Mouse (Mus musculus) MEL (cell line): ENCODE measurements around the gene Sprr2a1. TPM values are rescaled to one million over a fixed set of nuclear protein-coding genes. Genes with fewer than 3 reads are reported as not detected.
"Not testable (repeated sequence)": the region's sequence is repeated elsewhere in the genome, so short reads cannot be mapped to it uniquely, and the experiment has no call there.

Experiments used
- DNase-seq: peaks from one replicate; pipeline ENCODE4 v3.0.0; 2011; ENCODE audit warnings: low read depth, low spot score
- H3K27ac ChIP-seq: 2 replicates; pipeline ENCODE4 v1.5.1; 2012; ENCODE audit warnings: low read depth, mild to moderate bottlenecking, control low read depth, low read length, moderate library complexity; ENCODE audit not compliant: control insufficient read depth
- H3K27me3 ChIP-seq, 2 experiments: fragments of 150-350 bp in 1 of 2; sonication (generic) in 1 of 2; 2 replicates each; pipeline ENCODE4 v1.6.1; 2012; ENCODE audit warnings: low read length in 2 of 2, mild to moderate bottlenecking in 2 of 2, improper control_type of control experiment in 1 of 2, moderate library complexity in 1 of 2; ENCODE audit not compliant: insufficient read depth in 2 of 2, control insufficient read depth in 1 of 2
- H3K36me3 ChIP-seq, 2 experiments: 2 replicates each; pipeline ENCODE4 v1.6.1; 2012 to 2014; ENCODE audit warnings: low read length in 2 of 2, improper control_type of control experiment in 1 of 2, inconsistent platforms in 1 of 2, mild to moderate bottlenecking in 1 of 2; ENCODE audit not compliant: insufficient read depth in 2 of 2, control insufficient read depth in 1 of 2
- H3K4me1 ChIP-seq, 2 experiments: fragments of 150-350 bp in 1 of 2; sonication (generic) in 1 of 2; 2 replicates each; pipeline ENCODE4 v1.6.1; 2012; ENCODE audit warnings: low read length in 2 of 2, improper control_type of control experiment in 1 of 2, mild to moderate bottlenecking in 1 of 2; ENCODE audit not compliant: insufficient read depth in 2 of 2, control insufficient read depth in 1 of 2
- H3K4me3 ChIP-seq, 2 experiments: fragments of 150-350 bp in 1 of 2; sonication (generic) in 1 of 2; 2 replicates each; pipeline ENCODE4 v1.5.1; 2012; ENCODE audit warnings: low read depth in 2 of 2, low read length in 2 of 2, mild to moderate bottlenecking in 2 of 2, moderate library complexity in 2 of 2, control low read depth in 1 of 2, improper control_type of control experiment in 1 of 2; ENCODE audit not compliant: control insufficient read depth in 1 of 2, insufficient read depth in 1 of 2
- H3K79me2 ChIP-seq: 2 replicates; pipeline ENCODE4 v1.6.1; 2012; ENCODE audit warnings: mild to moderate bottlenecking, low read length, moderate library complexity; ENCODE audit not compliant: control insufficient read depth, poor library complexity, insufficient read depth
- H3K9ac ChIP-seq: 2 replicates; pipeline ENCODE4 v1.6.1; 2012; ENCODE audit warnings: low read depth, mild to moderate bottlenecking, control low read depth, low read length, moderate library complexity; ENCODE audit not compliant: control insufficient read depth, poor library complexity, severe bottlenecking
- H3K9me3 ChIP-seq: fragments of 150-350 bp; sonication (generic); replicated peaks from 2 replicates; pipeline ENCODE4 v1.6.1; 2012; ENCODE audit warnings: mild to moderate bottlenecking, low read length, improper control_type of control experiment, moderate library complexity; ENCODE audit not compliant: insufficient read depth
- CHD1 ChIP-seq: IDR thresholded peaks from 2 replicates; pipeline ENCODE4 v1.6.1; 2012; ENCODE audit warnings: low read depth, mild to moderate bottlenecking, inconsistent platforms, low read length, improper control_type of control experiment
- CHD2 ChIP-seq: IDR thresholded peaks from 2 replicates; pipeline ENCODE4 v1.6.1; 2011; ENCODE audit warnings: low read length, improper control_type of control experiment
- ELF1 ChIP-seq: IDR thresholded peaks from 2 replicates; pipeline ENCODE4 v1.6.1; 2014; ENCODE audit warnings: low read depth, mild to moderate bottlenecking, inconsistent platforms, low read length, improper control_type of control experiment, moderate library complexity
- GATA1 ChIP-seq: IDR thresholded peaks from 2 replicates; pipeline ENCODE4 v1.6.1; 2011; ENCODE audit warnings: low read depth, low read length, improper control_type of control experiment
- MAZ ChIP-seq: IDR thresholded peaks from 2 replicates; pipeline ENCODE4 v1.6.1; 2012; ENCODE audit warnings: low read depth, mild to moderate bottlenecking, inconsistent platforms, low read length, improper control_type of control experiment
- MYB ChIP-seq: IDR thresholded peaks from 2 replicates; pipeline ENCODE4 v1.6.1; 2011; ENCODE audit warnings: mild to moderate bottlenecking, low read depth, low read length, improper control_type of control experiment
- MYC ChIP-seq: IDR thresholded peaks from 2 replicates; pipeline ENCODE4 v1.6.1; 2011; ENCODE audit warnings: low read depth, mild to moderate bottlenecking, low read length, improper control_type of control experiment, moderate library complexity
- POLR2AphosphoS5 ChIP-seq: IDR thresholded peaks from 2 replicates; pipeline ENCODE4 v1.6.1; 2012; ENCODE audit warnings: low read depth, borderline replicate concordance, mild to moderate bottlenecking, inconsistent platforms, low read length, moderate library complexity, mixed read lengths
- RAD21 ChIP-seq: IDR thresholded peaks from 2 replicates; pipeline ENCODE4 v1.6.1; 2011; ENCODE audit warnings: mild to moderate bottlenecking, low read depth, low read length, improper control_type of control experiment
- SIN3A ChIP-seq: IDR thresholded peaks from 2 replicates; pipeline ENCODE4 v1.6.1; 2012; ENCODE audit warnings: low read length, improper control_type of control experiment, inconsistent platforms
- USF2 ChIP-seq, 2 experiments: IDR thresholded peaks; 2 replicates each; pipeline ENCODE4 v1.6.1; 2011 to 2012; ENCODE audit warnings: improper control_type of control experiment in 2 of 2, low read length in 2 of 2, borderline replicate concordance in 1 of 2, inconsistent platforms in 1 of 2, low read depth in 1 of 2, mild to moderate bottlenecking in 1 of 2; ENCODE audit not compliant: insufficient read depth in 1 of 2
- ZKSCAN1 ChIP-seq: IDR thresholded peaks from 2 replicates; pipeline ENCODE4 v1.6.1; 2012; ENCODE audit warnings: low read depth, mild to moderate bottlenecking, inconsistent platforms, low read length, improper control_type of control experiment, moderate library complexity
- polyA plus RNA-seq, 2 experiments: library from polyadenylated mRNA; stranded (reverse) in 1 of 2; unstranded in 1 of 2; fragments of >175 nt in 1 of 2; fragments of >200 nt in 1 of 2; gene quantifications; 2 replicates each; pipeline versions ENCODE4 v1.2.1 to v1.2.4; 2012; ENCODE audit warnings: low replicate concordance in 2 of 2, low read depth in 1 of 2; ENCODE audit not compliant: insufficient read length in 2 of 2, insufficient read depth in 1 of 2, missing spikeins in 1 of 2
- total RNA-seq: library from RNA; depleted of rRNA; stranded (reverse); fragments of 300-350 nt; gene quantifications from 2 replicates; pipeline ENCODE4 v1.2.3, GENCODE M21; 2012; rRNA removed

Sprr2a1 gene
- total RNA-seq: not detected in 2 replicates
- not detected for polyA plus RNA-seq

DNA sequence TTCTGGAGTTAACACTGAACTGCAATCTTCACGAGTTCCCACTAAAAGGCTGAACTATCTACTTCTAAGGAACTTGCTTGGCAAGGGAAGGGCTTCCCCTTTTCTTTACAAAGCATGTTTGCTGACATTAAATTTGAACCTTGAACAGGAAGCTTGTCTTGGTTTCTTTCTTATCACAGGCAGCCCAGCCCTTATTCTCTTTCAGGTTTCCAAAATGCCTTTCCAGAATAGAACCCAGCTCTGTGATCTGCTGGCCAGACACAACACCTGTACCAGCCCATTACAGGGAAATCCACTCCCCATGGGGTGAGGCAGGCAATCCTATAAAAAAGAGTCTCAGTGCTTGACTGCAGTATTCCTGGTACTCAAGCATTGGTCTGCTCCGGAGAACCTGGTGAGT is at the start of gene Sprr2a1, which contains the start of gene Sprr2a2:
Sprr2a1 (plus strand) TSS at position 231 of the 400 bp plus-strand sequence.
Sprr2a2 (plus strand) TSS at position 352 of the 400 bp plus-strand sequence.
- H3K36me3 ChIP-seq, H3K27ac ChIP-seq, H3K27me3 ChIP-seq, H3K9me3 ChIP-seq, H3K79me2 ChIP-seq, H3K4me1 ChIP-seq, H3K4me3 ChIP-seq, H3K9ac ChIP-seq, DNase-seq: not testable (repeated sequence)

DNA sequence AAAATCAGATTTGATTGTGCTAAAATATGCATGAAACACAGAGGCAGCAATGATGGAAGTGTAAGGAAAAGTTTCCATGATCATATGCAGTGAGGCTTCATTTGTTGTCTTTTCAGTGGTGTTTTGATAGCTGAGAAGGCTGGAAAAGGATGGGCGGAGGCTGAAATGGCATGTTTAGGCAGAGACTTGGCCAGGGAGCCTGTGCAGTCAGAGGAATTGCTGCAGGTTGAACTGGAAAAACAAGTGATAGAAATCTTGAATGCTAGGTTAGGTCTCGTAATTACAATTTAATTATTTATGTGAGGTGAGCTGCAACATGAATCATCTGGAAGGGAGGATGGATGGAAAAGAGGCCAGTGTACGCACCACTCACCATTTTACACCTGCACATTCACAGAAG is 45.8 kb upstream of the Sprr2a1 start:
- Histone ChIP-seq H3K4me1 (no peaks in the 10 kb centered on the region), H3K79me2 (no peaks in the 10 kb centered on the region), H3K27me3 (no peaks in the 10 kb centered on the region), H3K9me3 (no peaks in the 10 kb centered on the region), H3K9ac (no peak overlapping the region), H3K4me3 (no peak overlapping the region), H3K36me3 (no peaks in the 10 kb centered on the region), H3K27ac (no peak overlapping the region)
- TF ChIP-seq CHD2: no peak
- no peak for TF ChIP-seq GATA1
- TF ChIP-seq ELF1: no peak
- no peak for TF ChIP-seq CHD1
- TF ChIP-seq ZKSCAN1: no peak
- TF ChIP-seq MAZ: no peak
- no peak for TF ChIP-seq POLR2AphosphoS5
- TF ChIP-seq SIN3A: no peak
- DNase-seq: no peak

DNA sequence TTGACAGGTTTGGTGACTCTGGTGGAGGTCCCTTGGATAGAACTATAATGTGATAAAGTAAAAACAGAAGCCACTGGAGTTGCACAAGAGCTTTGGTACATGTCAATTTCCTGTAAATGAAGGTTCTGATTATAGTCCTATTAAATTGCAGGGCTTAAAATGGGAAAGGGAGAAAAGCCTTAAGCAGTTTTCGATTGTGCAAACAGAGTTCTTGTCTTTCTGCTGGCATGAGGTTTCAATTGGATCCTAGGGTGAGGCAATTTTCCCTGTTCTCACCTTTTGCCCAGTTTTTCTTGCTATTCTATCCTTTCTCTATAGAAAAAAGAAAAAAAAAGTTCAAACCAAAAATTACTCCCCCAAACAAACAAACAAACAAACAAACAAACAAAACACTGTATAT is 38.7 kb upstream of the Sprr2a1 start:
- TF ChIP-seq ZKSCAN1: no peak
- no peak for TF ChIP-seq MYC
- TF ChIP-seq USF2 (IDR thresholded peaks at IDR 0.05; ENCODE audit: borderline replicate concordance in 1 of 2, insufficient read depth in 1 of 2, low read depth in 1 of 2, low read length in 2 of 2): no peak
- TF ChIP-seq RAD21: no peak
- TF ChIP-seq MYB: no peak
- no peaks in the 10 kb centered on the region for H3K4me1 ChIP-seq
- H3K4me3 ChIP-seq: no peak overlapping the region
- H3K36me3 ChIP-seq: no peaks in the 10 kb centered on the region
- H3K27me3 ChIP-seq: no peaks in the 10 kb centered on the region
- no peak overlapping the region for H3K9ac ChIP-seq
- DNase-seq: no peak
- no peaks in the 10 kb centered on the region for H3K79me2 ChIP-seq
- H3K9me3 ChIP-seq: no peaks in the 10 kb centered on the region
- H3K27ac ChIP-seq: no peak overlapping the region
